ENCODE assay signal across 8 mouse cellular contexts in the genomic region with DNA sequence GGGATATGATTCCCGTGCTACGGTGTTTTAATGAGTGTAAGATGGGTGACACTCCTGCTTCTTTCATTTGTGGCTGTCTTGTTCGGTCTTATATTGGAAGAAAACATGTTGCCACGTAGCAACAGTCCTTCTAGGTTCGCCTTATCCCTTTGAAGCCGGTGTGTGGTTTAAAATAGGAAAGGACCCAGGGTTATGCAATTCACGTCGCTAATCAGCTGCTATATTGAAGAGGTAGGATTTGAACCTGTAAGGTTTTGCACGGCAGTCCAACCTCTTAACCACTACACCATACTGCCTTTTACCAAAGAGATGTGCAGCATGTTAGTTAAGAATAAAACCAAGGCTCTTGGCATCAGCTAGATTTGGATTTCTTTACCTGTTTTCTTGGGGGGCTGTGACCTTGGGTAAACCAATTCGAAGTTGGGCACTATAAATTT. TPM values are rescaled to one million over a fixed set of nuclear protein-coding genes. Genes with fewer than 3 reads are reported as not detected.
A peak's percentile ranks its signal among the peaks of the same experiment; 100 is the strongest.
DNase-seq lines count a peak whose midpoint lies in the region; ATAC-seq and TF ChIP-seq lines count a peak whose summit lies in the region.

No protein-coding gene starts in this region.

- peak; percentile 78 for ATAC-seq in activated CD4-positive, CD25-positive, alpha-beta regulatory T cell, adult 4 months
- peak; percentile 77 for ATAC-seq in heart, embryonic 11.5 days (replicated peaks; ENCODE audit: insufficient number of reproducible peaks, low FRiP score, low TSS enrichment)
- ATAC-seq in kidney, embryonic 15.5 days (replicated peaks; ENCODE audit: low FRiP score): peak; percentile 55
- peak; percentile 73 for ATAC-seq in liver, embryonic 14.5 days (ENCODE audit: insufficient read depth)

- H3K36me3 ChIP-seq in heart, embryonic 11.5 days (ENCODE audit: control insufficient read depth, insufficient read depth, low read length): no peaks in the 10 kb centered on the region
- H3K36me3 ChIP-seq in kidney, embryonic 15.5 days: peaks cover 14% of the 10 kb centered on the region
- no peaks in the 10 kb centered on the region; the same call in 1 of the 2 replicates for H3K36me3 ChIP-seq in liver, embryonic 14.5 days (replicated peaks; ENCODE audit: control insufficient read depth, insufficient read depth, low read depth)

- no peaks in the 10 kb centered on the region for H3K9me3 ChIP-seq in heart, embryonic 11.5 days (replicated peaks; ENCODE audit: control insufficient read depth, low read length)
- H3K9me3 ChIP-seq in kidney, embryonic 15.5 days (replicated peaks): no peaks in the 10 kb centered on the region
- no peaks in the 10 kb centered on the region for H3K9me3 ChIP-seq in liver, embryonic 14.5 days (ENCODE audit: control insufficient read depth, low read length)

- WGBS in heart, embryonic 11.5 days (ENCODE audit: insufficient replicate concordance): 7% methylated on average over 10 of the region's 10 CpGs
- 5% methylated on average over 10 of the region's 10 CpGs for WGBS in kidney, embryonic 15.5 days
- WGBS in liver, embryonic 14.5 days (ENCODE audit: insufficient replicate concordance): 4% methylated on average over 10 of the region's 10 CpGs

- peak overlapping the region; percentile 84 for H3K27ac ChIP-seq in heart, embryonic 11.5 days (ENCODE audit: low read depth, low read length)
- H3K27ac ChIP-seq in kidney, embryonic 15.5 days: peak overlapping the region; percentile 78
- H3K27ac ChIP-seq in liver, embryonic 14.5 days: peak overlapping the region; percentile 75

- H3K4me2 ChIP-seq in heart, embryonic 11.5 days: peak overlapping the region; percentile 81
- peak overlapping the region; percentile 68 for H3K4me2 ChIP-seq in kidney, embryonic 15.5 days
- peak overlapping the region; percentile 87 for H3K4me2 ChIP-seq in liver, embryonic 14.5 days (ENCODE audit: low read depth)

- H3K27me3 ChIP-seq in heart, embryonic 11.5 days (ENCODE audit: control insufficient read depth, insufficient read depth, low read length): no peaks in the 10 kb centered on the region
- no peaks in the 10 kb centered on the region for H3K27me3 ChIP-seq in kidney, embryonic 15.5 days
- no peaks in the 10 kb centered on the region for H3K27me3 ChIP-seq in liver, embryonic 14.5 days (ENCODE audit: control insufficient read depth, insufficient read depth, low read length)

- peak; percentile 94 for DNase-seq in CD4-positive, CD25-positive, alpha-beta regulatory T cell, adult 2 months (ENCODE audit: low read depth, low spot score)
- peak; percentile 83 for DNase-seq in embryo, embryonic 11 days
- peak; percentile 88 to 90 (median 89) for DNase-seq in liver, embryonic 14.5 days (ENCODE audit: low read depth in 3 of 3, low spot score in 3 of 3)
- peak; percentile 65 for DNase-seq in neural tube, embryonic 10.5 days (ENCODE audit: extremely low spot score, low spot score)
- DNase-seq in thymus, postnatal 14 days: peak; percentile 78

- peaks cover 3% of the 10 kb centered on the region; the same call in 1 of the 2 replicates for H3K4me1 ChIP-seq in heart, embryonic 11.5 days (ENCODE audit: control insufficient read depth, insufficient read depth, low read length)
- H3K4me1 ChIP-seq in kidney, embryonic 15.5 days: peaks cover 15% of the 10 kb centered on the region
- peaks cover 7 to 8% of the 10 kb centered on the region in 2 experiments; a peak in 2 of 4 replicates for H3K4me1 ChIP-seq in liver, embryonic 14.5 days (replicated peaks; ENCODE audit: control insufficient read depth in 2 of 2, insufficient read depth in 2 of 2, low read length in 1 of 2)

- H3K4me3 ChIP-seq in heart, embryonic 11.5 days (ENCODE audit: low read depth, low read length): peak overlapping the region; percentile 97
- peak overlapping the region; percentile 98 for H3K4me3 ChIP-seq in kidney, embryonic 15.5 days (replicated peaks)
- H3K4me3 ChIP-seq in liver, embryonic 14.5 days (ENCODE audit: insufficient read depth in 1 of 2, low read depth in 2 of 2, low read length in 2 of 2): peak overlapping the region; percentile 73 to 84

- peak overlapping the region; percentile 96 for H3K9ac ChIP-seq in heart, embryonic 11.5 days (ENCODE audit: low read depth, low read length)
- H3K9ac ChIP-seq in kidney, embryonic 15.5 days: peak overlapping the region; percentile 90
- peak overlapping the region; percentile 86 for H3K9ac ChIP-seq in liver, embryonic 14.5 days (replicated peaks)

- no peak; the same call in 1 of the 2 replicates for TF ChIP-seq CTCF in liver, embryonic 14.5 days (IDR thresholded peaks at IDR 0.05; ENCODE audit: low read depth)

- peak; percentile 29; the same call in 1 of the 2 replicates for TF ChIP-seq EP300 in liver, embryonic 14.5 days (IDR thresholded peaks at IDR 0.05; ENCODE audit: low read depth)

RNA-seq across cellular contexts. Expression of a gene that starts 1.0 kb away (rescaled TPM):
- 10 to 100 TPM; 10.8 to 12.3 TPM for polyA plus RNA-seq in activated CD4-positive, CD25-positive, alpha-beta regulatory T cell, adult 4 months (2017; shearing (Covaris generic))
- 15.0 and 15.6 TPM in 2 replicates for polyA plus RNA-seq in heart, embryonic 11.5 days (2014; fragmentation: Nextera tagmentation; extraction: Ambion mirVana)
- polyA plus RNA-seq in kidney, embryonic 15.5 days (2015; fragmentation: Nextera tagmentation; extraction: Ambion mirVana): 42.7 and 44.0 TPM in 2 replicates
- polyA plus RNA-seq in liver, embryonic 14.5 days (2012; rRNA removed): 5.8 and 9.2 TPM in 2 replicates
- 6.6 and 7.1 TPM in 2 replicates for polyA plus RNA-seq in liver, embryonic 14.5 days (2014; fragmentation: Nextera tagmentation; extraction: Ambion mirVana)

Comparison
In these comparisons a context has a peak if more than half of its experiments do, and no peak if none do; other contexts are left out.
1. Peak in every context shown above with its lines: DNase-seq, ATAC-seq, H3K4me3 ChIP-seq and H3K27ac ChIP-seq.